Mouse (Mus musculus): ENCODE measurements around the gene Ece1. TPM values are rescaled to one million over a fixed set of nuclear protein-coding genes. Genes with fewer than 3 reads are reported as not detected.

The Ece1 gene
- polyA plus RNA-seq, 1 experiment, result 1.7 TPM

DNA sequence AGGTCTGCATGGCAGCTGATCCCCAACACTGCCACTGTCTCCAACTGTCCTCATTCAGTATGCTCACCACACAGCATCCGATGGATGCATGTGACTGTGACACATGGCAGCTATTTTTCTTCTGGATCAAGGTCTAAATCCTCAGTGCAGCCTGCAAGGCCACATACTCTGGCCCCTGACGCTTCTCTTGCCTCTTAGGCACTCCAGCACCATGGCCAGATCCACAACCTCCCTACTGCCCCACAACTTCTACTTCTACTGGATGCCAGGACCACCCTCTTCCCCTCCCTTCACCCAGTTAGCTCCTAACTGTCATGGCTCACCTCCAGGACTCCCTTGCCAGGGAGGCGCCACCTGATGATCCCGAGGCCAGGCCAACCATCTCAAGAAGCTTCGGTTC, 22.6 kb upstream of the Ece1 start:
- no peak for TF ChIP-seq GATA1 (IDR thresholded peaks at IDR 0.05; ENCODE audit: low read length)

DNA sequence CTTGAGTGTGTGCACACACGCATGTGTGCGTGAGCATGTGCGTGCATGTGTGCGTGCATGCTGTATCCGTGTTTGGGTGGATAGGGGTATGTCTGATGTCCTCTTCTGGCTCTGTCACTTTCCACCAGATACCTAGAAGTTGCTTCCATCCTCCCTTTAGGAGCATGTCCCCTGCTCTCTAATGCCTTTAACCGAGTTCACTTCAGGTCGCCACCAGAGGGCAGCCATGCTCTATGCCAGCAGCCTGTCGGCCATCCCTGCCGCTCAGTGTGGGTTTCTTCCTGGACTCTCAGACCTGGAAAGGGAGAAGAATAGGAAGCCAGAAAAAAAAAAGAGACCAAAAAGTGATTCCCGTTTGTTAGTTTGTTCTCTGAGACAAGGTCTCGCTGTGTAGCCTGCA, 17.4 kb upstream of the Ece1 start:
- TF ChIP-seq GATA1 (IDR thresholded peaks at IDR 0.05; ENCODE audit: low read length), result no peak

DNA sequence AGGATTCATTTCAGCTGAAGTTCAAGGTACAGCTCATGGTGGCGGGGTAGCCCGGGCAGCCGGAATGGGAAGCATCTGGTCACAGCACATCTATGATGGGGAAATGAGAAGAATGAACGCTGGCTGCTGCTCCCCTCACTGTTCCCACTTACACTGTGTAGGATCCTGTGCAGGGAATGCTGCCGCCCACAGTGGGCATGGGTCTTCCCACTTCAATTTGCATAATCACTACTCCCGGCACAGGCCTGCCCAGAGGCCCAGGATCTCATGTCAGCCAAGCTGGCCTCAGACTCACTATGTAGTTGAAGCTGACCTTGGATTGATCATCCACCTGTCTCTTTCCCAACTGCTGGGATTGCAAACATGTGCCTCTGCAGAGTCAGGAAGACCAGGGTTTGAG, 11.9 kb upstream of the Ece1 start:
- TF ChIP-seq GATA1 (IDR thresholded peaks at IDR 0.05; ENCODE audit: low read length), result no peak

DNA sequence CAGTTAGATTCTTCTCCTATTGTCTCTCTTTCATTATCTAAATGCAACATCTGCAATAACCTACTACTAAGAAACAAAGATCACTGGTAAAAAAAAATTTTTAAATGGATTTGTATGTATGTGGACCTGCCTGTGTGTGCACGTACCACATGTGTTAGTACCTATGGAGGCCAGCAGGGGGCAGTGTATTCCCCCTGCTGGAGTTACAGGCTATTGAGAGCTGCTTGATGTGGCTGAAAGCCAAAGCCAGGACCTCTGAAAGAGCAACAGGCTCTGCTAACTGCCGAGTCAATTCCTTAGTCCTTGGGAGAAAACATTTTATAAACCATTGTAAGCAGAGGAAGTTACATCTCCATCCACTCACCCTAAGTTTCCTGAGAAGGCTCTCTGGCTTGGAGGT, 10.6 kb upstream of the Ece1 start:
- TF ChIP-seq GATA1 (IDR thresholded peaks at IDR 0.05; ENCODE audit: low read length), result no peak

DNA sequence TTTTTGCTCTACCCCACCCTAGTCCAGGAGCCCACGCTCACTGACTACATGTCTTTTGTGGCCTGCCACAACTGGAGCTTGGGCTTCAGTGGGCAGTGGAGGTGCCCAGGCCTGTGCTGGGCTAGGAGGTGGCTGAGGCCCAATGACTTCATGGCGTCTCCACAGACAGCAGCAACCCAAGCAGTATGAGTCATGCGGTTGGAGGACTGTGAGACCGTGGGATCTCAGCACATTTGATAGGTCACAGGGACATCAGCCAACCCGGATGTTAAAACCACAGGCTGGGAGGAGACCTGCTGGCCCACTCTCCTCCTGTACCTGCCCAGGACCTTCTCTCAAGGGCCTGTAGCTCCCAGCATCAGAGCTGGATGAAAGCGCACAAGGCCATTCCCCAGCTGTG, 8.2 kb upstream of the Ece1 start:
- no peak for TF ChIP-seq GATA1 (IDR thresholded peaks at IDR 0.05; ENCODE audit: low read length)

DNA sequence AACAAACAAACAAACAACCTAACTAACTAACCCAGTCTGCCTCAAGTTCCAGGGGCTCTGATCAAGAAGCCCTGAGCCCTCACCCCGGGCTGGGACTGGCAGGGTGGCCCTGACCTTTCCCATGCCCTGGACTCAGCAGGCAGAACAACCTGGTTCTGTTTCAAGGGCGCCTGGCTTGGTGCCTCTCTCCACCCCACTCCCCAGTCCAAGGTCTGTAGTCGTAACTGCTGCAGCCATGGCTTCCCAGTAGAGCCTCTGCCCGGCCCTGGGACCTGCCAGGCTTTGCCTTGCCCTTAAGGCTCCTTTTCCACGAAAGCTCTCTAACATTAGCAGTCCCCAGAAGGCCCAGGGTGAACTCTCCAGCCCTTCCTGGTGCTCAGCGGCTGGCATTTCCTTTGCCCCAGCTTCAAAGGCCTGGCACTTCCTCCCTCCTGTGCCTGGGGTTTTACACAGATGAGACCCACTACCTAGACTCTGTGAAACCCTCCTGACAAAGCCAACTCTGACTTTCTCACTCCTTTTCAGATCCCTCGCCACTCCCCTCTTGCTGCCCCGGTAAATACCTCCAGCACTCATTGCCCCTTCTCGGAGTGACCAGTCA, 6.2 kb upstream of the Ece1 start:
- no peak for TF ChIP-seq GATA1 (IDR thresholded peaks at IDR 0.05; ENCODE audit: low read length)

DNA sequence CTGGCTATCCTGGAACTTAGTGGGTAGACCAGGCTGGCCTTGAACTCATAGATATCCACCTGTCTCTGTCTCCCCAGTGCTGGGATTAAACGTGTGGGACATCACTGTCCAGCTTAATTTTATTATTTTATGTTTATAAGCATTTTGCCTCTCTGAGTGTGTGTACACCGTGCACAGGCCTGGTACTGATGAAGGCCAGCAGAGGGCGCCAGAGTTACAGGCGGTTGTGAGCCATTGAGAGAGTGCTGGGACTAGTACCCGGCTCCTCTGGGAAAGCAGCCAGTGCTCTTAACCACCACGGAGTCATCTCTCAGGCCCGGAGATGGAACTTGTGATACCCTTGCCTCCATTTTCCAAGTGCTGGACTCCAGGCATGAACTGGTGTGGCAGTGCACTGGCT, 4.9 kb upstream of the Ece1 start:
- no peak for TF ChIP-seq GATA1 (IDR thresholded peaks at IDR 0.05; ENCODE audit: low read length)

DNA sequence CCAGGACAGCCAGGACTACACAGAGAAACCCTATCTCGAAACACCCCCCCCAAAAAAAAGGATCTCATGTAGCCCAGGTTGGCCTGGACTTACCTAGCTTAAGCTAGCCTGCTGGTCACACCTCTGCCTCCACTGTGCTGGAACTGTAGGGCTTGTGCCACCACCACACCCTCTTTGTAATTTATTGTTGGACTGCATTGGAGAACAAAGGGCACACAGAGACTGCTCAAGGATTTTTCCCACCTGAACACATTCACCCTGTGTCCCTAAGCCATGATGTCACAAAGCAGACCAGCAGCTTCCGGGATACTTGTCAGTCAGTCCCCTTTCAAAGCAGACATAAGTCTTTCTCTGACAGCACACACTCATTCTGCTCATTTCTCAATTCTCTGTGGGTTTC, 3.7 kb upstream of the Ece1 start:
- TF ChIP-seq GATA1 (IDR thresholded peaks at IDR 0.05; ENCODE audit: low read length), result no peak

DNA sequence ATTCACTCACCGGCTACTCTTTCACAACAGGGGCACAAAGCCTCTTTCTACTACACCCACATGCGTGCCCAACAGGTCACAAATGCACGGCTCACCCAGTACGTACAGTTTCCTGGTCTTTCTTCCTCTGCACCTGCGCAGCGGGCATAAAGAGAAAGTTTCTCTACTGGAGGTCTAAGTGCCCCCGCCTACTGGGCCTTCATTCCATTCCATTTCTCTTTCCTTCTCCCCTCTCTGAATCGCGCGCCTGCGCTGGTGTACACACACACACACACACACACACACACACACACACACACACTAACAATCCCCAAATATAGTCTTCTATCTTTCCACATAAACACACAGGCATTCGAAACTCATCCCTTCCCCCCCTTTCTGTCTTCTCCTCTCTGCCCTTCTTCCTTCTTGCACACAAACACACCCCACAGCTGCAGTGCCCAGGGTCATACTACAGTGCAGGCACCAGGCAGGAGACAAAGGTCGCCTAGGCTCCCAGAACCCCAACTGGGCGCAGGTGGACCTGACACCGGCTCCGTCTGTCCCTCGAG, 501 bp upstream of the Ece1 start:
- TF ChIP-seq GATA1 (IDR thresholded peaks at IDR 0.05; ENCODE audit: low read length), result no peak

DNA sequence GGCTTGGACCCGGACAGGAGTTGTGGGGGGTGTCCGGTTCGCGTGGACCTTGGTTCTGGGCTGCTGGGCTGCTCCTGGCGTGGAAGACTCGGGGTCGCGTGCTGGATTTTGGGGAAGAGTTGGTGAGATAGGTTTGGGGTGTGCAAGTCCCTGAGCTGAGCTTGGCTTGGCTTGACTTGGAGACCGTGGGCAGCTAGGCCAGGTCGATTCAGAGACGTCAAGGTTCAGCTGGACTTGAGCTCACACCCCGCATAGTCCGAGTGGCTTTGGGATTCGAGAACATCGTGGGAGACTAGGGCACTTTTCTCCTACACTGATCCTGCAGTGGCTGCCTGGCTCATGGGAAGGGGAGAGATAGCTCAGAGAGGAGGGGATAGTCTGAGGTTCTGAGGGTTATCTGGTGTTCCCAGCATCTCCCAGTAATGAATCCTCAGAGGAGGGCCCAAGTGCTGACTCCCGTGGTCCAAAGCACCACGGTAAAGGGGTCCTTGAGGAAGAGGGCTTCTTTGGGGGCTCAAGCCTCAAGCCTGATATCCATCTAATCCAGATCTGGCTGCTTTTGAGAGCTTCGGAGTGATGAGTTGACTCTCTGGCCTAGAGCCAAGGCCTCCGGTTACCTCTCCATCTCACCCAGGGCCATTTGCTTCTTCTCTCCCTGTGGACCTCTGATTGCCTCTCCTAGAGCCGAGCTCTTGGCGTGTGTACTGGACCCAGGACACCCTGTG, 641 bp downstream of the Ece1 start:
- no peak for TF ChIP-seq GATA1 (IDR thresholded peaks at IDR 0.05; ENCODE audit: low read length)

DNA sequence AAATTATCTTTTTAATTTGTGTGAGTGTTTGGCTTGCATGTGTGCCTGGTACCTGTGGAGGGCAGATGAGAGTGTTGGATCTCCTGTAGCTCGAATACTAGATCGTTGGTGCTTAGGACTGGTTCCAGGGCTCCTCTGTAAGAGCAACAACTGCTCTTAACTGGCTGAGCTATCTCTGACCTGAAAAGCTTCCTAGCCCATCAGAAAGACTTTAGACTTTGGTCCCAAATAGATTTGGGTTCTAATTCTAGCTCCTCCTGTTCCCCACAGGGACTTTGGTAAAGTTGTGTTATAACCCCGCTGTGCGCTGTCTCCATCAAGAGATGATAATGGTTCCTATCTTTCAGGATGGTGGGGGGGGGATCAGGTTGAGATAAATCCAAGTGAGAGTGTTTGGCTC, 2.0 kb downstream of the Ece1 start:
- TF ChIP-seq GATA1 (IDR thresholded peaks at IDR 0.05; ENCODE audit: low read length), result no peak

DNA sequence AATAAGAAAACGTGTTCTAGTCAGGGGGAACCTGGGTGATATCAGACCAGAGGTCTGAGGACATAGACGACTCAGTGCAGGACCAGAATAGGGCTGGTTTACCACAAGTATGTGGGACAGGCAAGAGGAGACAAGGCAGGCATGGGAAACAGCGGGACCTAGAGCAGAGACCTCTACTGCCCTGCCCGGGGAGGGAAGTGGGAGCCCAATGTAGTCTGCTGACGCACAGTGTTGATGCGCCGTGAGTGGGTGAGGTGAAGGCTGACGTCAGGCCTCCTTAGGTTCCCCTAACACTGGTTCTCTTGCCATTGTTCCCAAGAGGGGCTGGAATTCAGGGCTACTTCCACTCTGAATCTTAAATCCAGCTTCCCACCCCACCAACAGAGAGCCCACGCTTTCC, 2.7 kb downstream of the Ece1 start:
- no peak for TF ChIP-seq GATA1 (IDR thresholded peaks at IDR 0.05; ENCODE audit: low read length)

DNA sequence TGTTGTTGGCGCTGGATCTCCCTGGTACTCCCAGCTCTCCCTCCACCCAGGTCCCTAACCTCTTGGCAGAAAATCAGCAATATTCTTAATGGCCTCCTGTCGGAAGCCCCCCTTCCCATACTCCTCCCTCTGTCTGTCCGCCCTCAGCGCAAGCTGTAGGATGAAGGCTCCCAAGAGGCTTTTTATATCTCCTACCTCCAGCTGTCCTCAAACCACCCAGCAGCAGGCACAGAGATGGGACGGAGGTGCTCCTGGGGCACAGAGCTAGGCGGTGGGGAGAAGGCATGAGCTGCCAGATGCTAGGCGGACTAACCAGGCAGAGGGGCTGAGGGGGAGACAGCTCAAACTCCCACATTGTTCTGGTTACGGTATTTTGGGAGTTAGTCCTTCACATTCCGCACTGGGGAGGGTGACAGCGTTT, 3.2 kb downstream of the Ece1 start:
- TF ChIP-seq GATA1 (IDR thresholded peaks at IDR 0.05; ENCODE audit: low read length), result no peak

DNA sequence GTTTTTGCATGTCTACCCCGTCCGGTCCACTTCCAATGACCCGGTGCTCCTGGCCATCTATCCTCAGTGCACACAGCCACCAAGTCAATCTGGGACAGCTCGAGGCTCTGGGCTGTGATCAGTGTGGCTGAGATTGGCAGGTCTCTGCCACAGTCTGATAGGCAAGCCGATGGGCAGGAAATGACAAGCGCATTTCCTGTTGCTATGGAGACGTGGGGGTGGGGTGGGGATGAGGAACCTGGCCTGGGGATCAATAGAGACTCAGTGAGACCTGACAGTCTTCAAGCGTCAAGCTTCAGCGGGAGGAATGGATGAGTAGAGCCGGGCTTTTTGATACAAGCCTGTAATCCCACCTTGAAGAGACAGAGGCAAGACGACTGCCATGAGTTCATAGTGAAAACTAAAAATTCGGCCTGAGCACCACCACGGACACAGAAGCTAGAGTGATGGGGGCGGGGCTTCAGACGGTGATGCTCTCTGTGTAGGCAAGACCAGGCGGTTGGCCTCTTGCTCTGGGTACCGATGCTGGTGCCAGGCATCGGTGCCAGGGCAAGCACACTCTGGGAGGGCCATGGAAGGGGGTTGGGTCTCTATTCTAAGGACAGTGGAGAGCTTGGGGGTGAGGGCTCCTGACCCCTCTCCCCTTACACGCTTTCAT, 4.3 kb downstream of the Ece1 start:
- no peak for TF ChIP-seq GATA1 (IDR thresholded peaks at IDR 0.05; ENCODE audit: low read length)

DNA sequence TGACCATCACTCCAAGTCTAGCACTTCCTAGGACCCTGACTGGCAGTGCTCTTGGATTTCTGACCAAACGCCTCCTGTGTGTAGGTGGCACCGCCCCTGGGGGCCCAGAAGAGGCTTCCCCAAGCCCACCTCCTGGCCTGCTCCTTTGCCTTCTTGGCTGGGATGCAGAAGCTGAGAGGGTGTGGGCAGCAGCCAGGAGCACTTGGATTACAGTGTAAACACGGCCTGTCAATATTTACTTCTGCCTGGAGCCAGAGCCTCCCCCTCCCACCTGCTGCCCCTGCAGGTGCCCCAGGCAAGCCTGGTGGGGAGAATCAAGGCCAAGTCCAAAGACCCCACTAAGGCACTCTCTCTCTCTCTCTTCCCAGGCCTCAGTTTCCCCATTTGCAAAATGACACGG, 5.2 kb downstream of the Ece1 start:
- no peak for TF ChIP-seq GATA1 (IDR thresholded peaks at IDR 0.05; ENCODE audit: low read length)

DNA sequence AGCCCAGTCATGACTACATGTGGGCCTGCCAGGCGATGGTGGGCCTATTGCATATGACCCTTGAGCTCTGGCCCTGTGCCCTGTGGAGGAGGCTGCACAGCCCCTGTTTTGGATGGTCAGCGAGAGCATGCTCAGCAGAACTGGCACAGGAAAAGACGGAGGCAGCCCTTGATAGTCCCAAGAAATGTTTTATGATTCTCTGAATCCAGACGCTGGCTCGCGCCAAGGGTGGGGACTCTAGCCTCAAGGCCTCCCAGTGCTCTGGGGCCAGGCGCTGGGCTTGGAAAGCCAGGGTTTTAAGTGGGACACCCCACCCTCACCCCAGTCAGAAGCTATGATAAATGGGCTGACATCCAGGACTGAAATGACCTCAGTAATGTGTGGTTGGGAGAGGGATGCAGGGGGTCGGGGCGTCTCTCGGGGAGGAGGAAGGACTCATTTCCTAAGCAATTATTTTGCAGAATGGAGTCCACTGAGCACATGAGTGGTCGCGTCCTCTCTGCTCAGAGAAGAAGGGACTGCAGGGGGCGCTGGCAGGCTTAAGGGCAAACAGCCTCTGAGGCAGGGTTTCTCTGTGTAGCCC, 5.7 kb downstream of the Ece1 start:
- TF ChIP-seq GATA1 (IDR thresholded peaks at IDR 0.05; ENCODE audit: low read length), result no peak

Data from G1E-ER4 (cell line).